Mouse (Mus musculus): ENCODE data around the gene A930009A15Rik. TPM values are rescaled to one million over a fixed set of nuclear protein-coding genes. Genes with fewer than 3 reads are reported as not detected.
A peak's percentile ranks its signal among the peaks of the same experiment; 100 is the strongest.

Gene A930009A15Rik
- total and polyA plus RNA-seq, 2 experiments from 2014 or later: 1.1 TPM; not detected in 1

DNA sequence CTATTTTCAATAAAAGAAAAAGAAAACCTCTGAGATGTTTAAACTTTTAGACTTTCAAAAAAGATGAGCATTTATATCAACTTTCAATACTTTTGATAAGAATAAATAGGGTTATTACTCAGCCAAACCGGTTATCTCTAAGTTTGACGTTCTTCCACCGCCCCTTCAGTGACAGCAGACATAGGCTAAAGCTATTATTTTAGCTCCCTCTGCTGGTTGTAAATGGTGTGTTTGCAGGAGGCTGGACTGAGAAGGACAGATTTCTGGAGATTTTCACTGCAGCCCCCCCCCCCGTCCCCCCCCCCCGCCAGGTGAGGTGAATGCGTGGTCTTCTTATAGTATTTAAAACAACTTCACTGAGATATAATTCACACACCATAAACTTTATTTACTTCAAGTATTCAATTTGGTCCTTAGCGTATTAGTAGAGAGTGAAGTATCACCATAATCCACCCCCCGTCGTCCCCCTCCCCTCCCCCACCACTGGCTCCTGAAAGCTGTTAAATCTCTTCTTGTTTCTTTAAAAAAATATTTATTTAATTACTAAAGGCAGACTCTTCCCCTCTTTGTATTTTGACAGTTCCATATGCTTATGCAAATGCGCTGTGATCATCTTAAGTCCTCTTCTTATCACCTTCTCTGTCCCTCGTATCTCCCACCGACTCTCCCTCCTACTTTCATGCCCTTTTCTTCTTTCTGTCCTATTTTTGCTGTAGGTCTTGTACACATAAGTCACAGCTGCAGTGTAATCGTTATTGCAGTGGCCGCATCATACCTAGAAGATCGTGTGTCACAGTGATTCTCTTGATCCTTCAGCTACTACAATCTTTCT, 47.9 kb downstream of the A930009A15Rik start:
- 8% methylated on average over 15 of the region's 15 CpGs for WGBS
- H3K4me3 ChIP-seq (ENCODE audit: low read depth, low read length): peak overlapping the region; percentile 12; the same call in 1 of the 2 replicates
- H3K4me1 ChIP-seq (ENCODE audit: insufficient read depth): no peaks in the 10 kb centered on the region
- no peaks in the 10 kb centered on the region; the same call in 1 of the 2 replicates for H3K27me3 ChIP-seq (ENCODE audit: insufficient read depth, low read length)
- no peaks in the 10 kb centered on the region for H3K9me3 ChIP-seq (ENCODE audit: low read length)
- no peak overlapping the region for H3K27ac ChIP-seq (ENCODE audit: low read depth, low read length)
- peak; percentile 81; the same call in 1 of the 2 replicates for ATAC-seq
- no peak overlapping the region for H3K9ac ChIP-seq
- TF ChIP-seq CTCF (IDR thresholded peaks at IDR 0.05; ENCODE audit: low read depth): peak; percentile 73
- peak; percentile 55 for DNase-seq
- peak overlapping the region; percentile 41 for H3K4me2 ChIP-seq (ENCODE audit: low read depth)
- no peaks in the 10 kb centered on the region for H3K36me3 ChIP-seq (ENCODE audit: insufficient read depth)

DNA sequence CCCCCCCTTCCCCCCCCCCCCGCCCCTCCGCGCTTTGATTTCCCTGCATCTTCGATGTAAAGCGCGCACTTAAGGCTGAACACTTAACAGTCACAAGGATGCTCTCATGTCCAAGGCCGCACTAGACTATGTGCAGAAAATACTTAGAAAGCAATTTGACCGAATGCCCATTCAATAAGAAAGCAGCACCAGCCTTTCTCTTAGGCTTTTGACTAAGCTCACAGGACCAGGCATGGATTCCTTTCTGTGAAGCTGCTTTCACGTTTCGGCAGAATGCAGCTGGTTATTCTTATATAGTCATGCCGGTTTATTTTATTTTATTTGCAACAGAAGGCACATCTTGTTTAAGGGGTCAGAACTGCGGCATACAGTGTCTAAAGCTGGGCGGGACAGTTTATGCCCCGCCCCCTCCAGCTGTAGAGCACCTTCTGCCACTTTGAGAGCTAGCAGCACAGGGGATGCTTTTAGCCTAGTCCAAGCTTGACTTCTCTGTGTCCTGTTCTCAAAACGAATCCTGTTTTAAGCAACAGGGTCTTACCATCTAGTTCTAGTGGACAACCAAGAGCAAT, 48.6 kb downstream of the A930009A15Rik start:
- H3K4me3 ChIP-seq (ENCODE audit: low read depth, low read length): peak overlapping the region; percentile 12; the same call in 1 of the 2 replicates
- H3K9ac ChIP-seq: 0 out of 2 replicates have a peak overlapping the region, but pooled peaks have one; percentile 3
- no peaks in the 10 kb centered on the region; the same call in 1 of the 2 replicates for H3K27me3 ChIP-seq (ENCODE audit: insufficient read depth, low read length)
- peak overlapping the region; percentile 41 for H3K4me2 ChIP-seq (ENCODE audit: low read depth)
- WGBS: 16% methylated on average over 15 of the region's 15 CpGs
- H3K9me3 ChIP-seq (ENCODE audit: low read length): no peaks in the 10 kb centered on the region
- no peaks in the 10 kb centered on the region for H3K36me3 ChIP-seq (ENCODE audit: insufficient read depth)
- ATAC-seq (no peak), DNase-seq (peak; percentile 22)
- no peaks in the 10 kb centered on the region for H3K4me1 ChIP-seq (ENCODE audit: insufficient read depth)
- H3K27ac ChIP-seq (ENCODE audit: low read depth, low read length): no peak overlapping the region
- no peak for TF ChIP-seq CTCF (IDR thresholded peaks at IDR 0.05; ENCODE audit: low read depth)

DNA sequence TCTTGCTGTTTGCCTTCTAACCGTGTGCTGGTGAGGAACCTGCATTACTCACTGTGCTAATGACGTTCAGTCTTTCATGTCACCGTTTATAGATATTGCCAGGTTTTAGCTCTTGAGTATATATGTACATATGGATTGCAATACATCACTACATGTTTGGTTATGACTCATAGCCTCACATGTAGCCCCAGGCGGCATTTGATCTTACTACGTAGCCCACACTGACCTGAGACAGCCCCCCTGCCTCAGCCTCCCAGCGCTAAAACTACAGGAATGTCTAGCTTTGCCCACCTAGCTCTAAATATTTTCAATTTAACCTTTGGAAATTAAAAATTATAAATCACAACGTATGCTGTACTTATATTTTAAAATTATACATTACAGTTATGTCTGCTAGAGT, 53.7 kb downstream of the A930009A15Rik start:
- no peak overlapping the region for H3K4me3 ChIP-seq (ENCODE audit: low read depth, low read length)
- no peak overlapping the region for H3K9ac ChIP-seq
- H3K36me3 ChIP-seq (ENCODE audit: insufficient read depth): no peaks in the 10 kb centered on the region
- TF ChIP-seq CTCF (IDR thresholded peaks at IDR 0.05; ENCODE audit: low read depth): no peak
- WGBS: 77% methylated on average over 7 of the region's 7 CpGs
- no peak overlapping the region for H3K27ac ChIP-seq (ENCODE audit: low read depth, low read length)
- ATAC-seq (no peak), DNase-seq (no peak)
- H3K4me2 ChIP-seq (ENCODE audit: low read depth): 0 out of 2 replicates have a peak overlapping the region, but pooled peaks have one; percentile 29
- H3K27me3 ChIP-seq (ENCODE audit: insufficient read depth, low read length): no peaks in the 10 kb centered on the region
- no peaks in the 10 kb centered on the region for H3K4me1 ChIP-seq (ENCODE audit: insufficient read depth)
- no peaks in the 10 kb centered on the region for H3K9me3 ChIP-seq (ENCODE audit: low read length)

DNA sequence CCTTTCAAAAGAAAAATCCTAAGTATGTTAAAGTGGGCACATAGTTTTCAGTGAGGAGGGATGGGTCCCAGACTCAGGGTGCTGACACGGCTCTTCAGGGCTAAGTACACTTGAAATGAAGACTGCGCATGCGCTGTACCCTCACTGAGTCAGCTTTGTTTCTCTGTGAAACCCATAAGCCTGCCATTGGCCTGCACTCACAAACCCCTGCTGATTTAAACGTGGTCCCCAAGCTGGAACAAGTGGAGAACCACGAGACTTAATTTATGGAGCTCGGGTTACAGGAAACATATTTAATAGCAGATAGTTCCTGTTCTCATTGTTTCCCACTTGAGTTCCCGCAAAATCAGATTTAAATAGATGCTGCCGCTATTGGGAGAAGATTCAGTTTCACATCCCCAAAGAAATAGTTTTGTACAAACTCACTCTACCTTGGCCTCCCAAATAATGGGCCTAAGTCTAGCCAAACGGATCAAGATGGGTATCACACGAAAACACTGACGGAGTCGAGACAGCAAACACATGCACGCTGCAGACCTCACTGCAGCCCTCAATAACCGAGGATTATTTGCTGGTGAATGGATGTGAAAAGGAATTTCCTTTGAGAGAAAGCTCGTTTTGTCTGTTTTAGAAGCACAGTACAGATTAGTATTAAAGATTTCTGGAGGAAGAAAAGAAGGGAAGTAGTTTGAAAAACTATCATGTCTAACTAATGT, 54.3 kb downstream of the A930009A15Rik start:
- peak; percentile 76 for DNase-seq
- H3K27me3 ChIP-seq (ENCODE audit: insufficient read depth, low read length): no peaks in the 10 kb centered on the region
- no peaks in the 10 kb centered on the region for H3K9me3 ChIP-seq (ENCODE audit: low read length)
- ATAC-seq: peak; percentile 76
- H3K4me3 ChIP-seq (ENCODE audit: low read depth, low read length): no peak overlapping the region
- peak overlapping the region; percentile 29 for H3K4me2 ChIP-seq (ENCODE audit: low read depth)
- no peaks in the 10 kb centered on the region for H3K4me1 ChIP-seq (ENCODE audit: insufficient read depth)
- no peak for TF ChIP-seq CTCF (IDR thresholded peaks at IDR 0.05; ENCODE audit: low read depth)
- no peak overlapping the region for H3K9ac ChIP-seq
- H3K36me3 ChIP-seq (ENCODE audit: insufficient read depth): no peaks in the 10 kb centered on the region
- no peak overlapping the region for H3K27ac ChIP-seq (ENCODE audit: low read depth, low read length)
- 20% methylated on average over 15 of the region's 15 CpGs for WGBS

DNA sequence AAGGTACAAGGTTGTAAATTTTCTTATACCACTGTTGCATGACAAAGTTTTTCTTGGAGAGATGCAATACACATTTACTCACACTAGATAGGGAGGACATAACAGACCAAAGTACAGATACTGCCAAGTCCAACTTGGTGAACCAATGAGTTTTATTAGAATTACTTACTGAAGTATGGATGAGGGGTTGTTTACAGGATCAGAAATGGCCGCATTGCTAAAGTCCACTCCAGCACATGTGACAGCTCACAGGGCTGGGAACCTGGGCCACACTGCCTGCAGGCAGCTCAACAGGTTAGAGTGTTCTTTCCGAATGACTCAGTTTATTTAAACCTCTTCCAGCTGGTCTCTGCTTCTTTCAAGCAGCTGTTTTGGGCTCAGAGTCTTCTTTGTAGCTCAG, 55.2 kb downstream of the A930009A15Rik start:
- Histone ChIP-seq H3K4me1 (ENCODE audit: insufficient read depth) (no peaks in the 10 kb centered on the region), H3K9me3 (ENCODE audit: low read length) (no peaks in the 10 kb centered on the region), H3K4me3 (ENCODE audit: low read depth, low read length) (no peak overlapping the region), H3K4me2 (ENCODE audit: low read depth) (no peak overlapping the region), H3K36me3 (ENCODE audit: insufficient read depth) (no peaks in the 10 kb centered on the region), H3K9ac (no peak overlapping the region), H3K27me3 (ENCODE audit: insufficient read depth, low read length) (no peaks in the 10 kb centered on the region), H3K27ac (ENCODE audit: low read depth, low read length) (no peak overlapping the region)
- TF ChIP-seq CTCF (IDR thresholded peaks at IDR 0.05; ENCODE audit: low read depth): no peak
- WGBS: 84% methylated on average over 2 of the region's 2 CpGs
- no peak for ATAC-seq
- DNase-seq: no peak

DNA sequence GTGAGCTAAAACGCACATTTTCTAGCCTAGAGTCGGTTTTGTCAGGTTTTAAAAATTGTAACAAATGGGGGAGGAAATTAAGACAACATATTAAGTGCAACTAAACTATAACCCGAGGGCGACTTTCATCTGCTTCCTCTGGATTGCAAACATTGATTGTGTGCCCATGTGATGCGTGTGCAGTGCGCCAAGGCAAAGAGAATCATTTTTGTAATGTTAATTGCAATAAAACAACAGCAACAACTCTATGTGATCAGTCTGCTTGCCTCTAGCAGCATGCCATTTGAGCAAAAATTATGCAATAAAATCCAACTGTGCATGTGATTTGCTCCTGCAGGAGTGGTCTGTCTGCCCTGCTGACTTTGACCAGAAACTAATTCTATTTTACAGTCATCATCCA, 56.9 kb downstream of the A930009A15Rik start:
- ATAC-seq: no peak
- 84% methylated on average over 6 of the region's 6 CpGs for WGBS
- H3K36me3 ChIP-seq (ENCODE audit: insufficient read depth): no peaks in the 10 kb centered on the region

More for the DNA sequence above, 56.9 kb downstream of the A930009A15Rik start:
- no peak for DNase-seq
- no peaks in the 10 kb centered on the region for H3K4me1 ChIP-seq (ENCODE audit: insufficient read depth)
- no peak overlapping the region for H3K4me3 ChIP-seq (ENCODE audit: low read depth, low read length)
- no peaks in the 10 kb centered on the region for H3K9me3 ChIP-seq (ENCODE audit: low read length)
- TF ChIP-seq CTCF (IDR thresholded peaks at IDR 0.05; ENCODE audit: low read depth): no peak
- no peak overlapping the region for H3K9ac ChIP-seq
- H3K27ac ChIP-seq (ENCODE audit: low read depth, low read length): no peak overlapping the region
- no peak overlapping the region for H3K4me2 ChIP-seq (ENCODE audit: low read depth)
- H3K27me3 ChIP-seq (ENCODE audit: insufficient read depth, low read length): no peaks in the 10 kb centered on the region

Other genes starting within 250 kb of the A930009A15Rik start
- gene Tmem19, start 207.5 kb upstream of the A930009A15Rik start, total RNA-seq (2014; rRNA removed): 30.5 and 36.0 TPM in 2 replicates
- gene Tmem19, start 207.5 kb upstream of the A930009A15Rik start, polyA plus RNA-seq (2015; fragmentation: Nextera tagmentation; extraction: Ambion mirVana): 29.1 and 38.8 TPM in 2 replicates
- gene Thap2, start 185.5 kb upstream of the A930009A15Rik start, total RNA-seq (2014; rRNA removed): 15.6 and 21.6 TPM in 2 replicates
- 12.0 and 13.8 TPM in 2 replicates for gene Thap2, start 185.5 kb upstream of the A930009A15Rik start, polyA plus RNA-seq (2015; fragmentation: Nextera tagmentation; extraction: Ambion mirVana)
- 36.2 and 46.2 TPM in 2 replicates for gene Zfc3h1, start 185.0 kb upstream of the A930009A15Rik start, total RNA-seq (2014; rRNA removed)
- 5.7 and 7.6 TPM in 2 replicates for gene Zfc3h1, start 185.0 kb upstream of the A930009A15Rik start, polyA plus RNA-seq (2015; fragmentation: Nextera tagmentation; extraction: Ambion mirVana)
- gene Lgr5, start 17.8 kb downstream of the A930009A15Rik start, total RNA-seq (2014; rRNA removed): 1.0 and 1.3 TPM in 2 replicates
- gene Lgr5, start 17.8 kb downstream of the A930009A15Rik start, polyA plus RNA-seq (2015; fragmentation: Nextera tagmentation; extraction: Ambion mirVana): 0.91 and 1.1 TPM in 2 replicates
- 1.3 and 5.2 TPM in 2 replicates for gene Tspan8, start 246.8 kb downstream of the A930009A15Rik start, total RNA-seq (2014; rRNA removed)
- 1.0 and 1.6 TPM in 2 replicates for gene Tspan8, start 246.8 kb downstream of the A930009A15Rik start, polyA plus RNA-seq (2015; fragmentation: Nextera tagmentation; extraction: Ambion mirVana)